Mouse (Mus musculus) lung, postnatal 4 days (tissue): ENCODE results near the gene Farp2.
"Not testable (repeated sequence)": the region's sequence is repeated elsewhere in the genome, so short reads cannot be mapped to it uniquely, and the experiment has no call there.

Source experiments
- DNase-seq, 2 experiments: peaks; one replicate each; pipeline ENCODE4 v3.0.0; 2021

Gene Farp2

GRCm38 (mm10) chr1:93636211-93636897 is 124.5 kb downstream of the Farp2 start:
- DNase-seq: no peak

- no peak for DNase-seq
Measured at GRCm38 (mm10) chr1:93641978-93642377, 130.1 kb downstream of the Farp2 start.

GRCm38 (mm10) chr1:93642692-93643091 is 130.8 kb downstream of the Farp2 start:
- no peak for DNase-seq

- no peak for DNase-seq
Measured at GRCm38 (mm10) chr1:93649604-93650172, 137.8 kb downstream of the Farp2 start.

GRCm38 (mm10) chr1:93654275-93654674 is 142.4 kb downstream of the Farp2 start:
- DNase-seq: no peak

- DNase-seq: no peak
Measured at GRCm38 (mm10) chr1:93654798-93655197, 142.9 kb downstream of the Farp2 start.

- no peak for DNase-seq
Measured at GRCm38 (mm10) chr1:93656325-93657024, 144.6 kb downstream of the Farp2 start.

GRCm38 (mm10) chr1:93657025-93657360 is 145.1 kb downstream of the Farp2 start:
- no peak for DNase-seq

GRCm38 (mm10) chr1:93658559-93658958 is 146.7 kb downstream of the Farp2 start, which contains the start of gene Stk25:
Gene Stk25 (minus strand): TSS chr1:93658659.
- DNase-seq: not testable (repeated sequence)

- DNase-seq: peak in 1 of 2 experiments; percentile 49
Measured at GRCm38 (mm10) chr1:93667760-93668400, 156.0 kb downstream of the Farp2 start.

GRCm38 (mm10) chr1:93668791-93669548 is 157.1 kb downstream of the Farp2 start:
- DNase-seq: peak; percentile 91 to 94

- no peak for DNase-seq
Measured at GRCm38 (mm10) chr1:93669941-93670340, 158.1 kb downstream of the Farp2 start.
